Mouse (Mus musculus): ENCODE results near the gene Oas1g.

DNA sequence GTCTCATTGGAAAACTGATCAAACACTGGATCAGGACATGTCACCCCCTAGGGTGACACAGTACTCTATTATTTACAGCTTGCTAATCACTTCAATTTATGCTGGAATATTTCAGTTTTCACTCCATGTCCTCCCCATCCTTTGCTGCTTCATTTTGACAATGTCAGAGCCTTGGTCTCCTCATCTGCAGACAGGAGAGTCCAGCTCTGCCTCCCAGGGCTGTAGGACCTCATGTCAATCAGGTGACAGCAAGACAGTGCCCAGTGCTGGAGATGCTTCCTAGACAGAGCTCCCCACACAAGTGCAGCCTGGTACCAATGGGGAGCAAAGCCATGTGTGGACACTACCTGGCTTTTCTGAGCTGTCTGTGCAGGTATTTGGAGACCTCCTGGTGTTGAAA is 11.3 kb upstream of the Oas1g start:
- TF ChIP-seq CTCF (IDR thresholded peaks at IDR 0.05; ENCODE audit: extremely low read depth, insufficient read depth, insufficient read length, insufficient replicate concordance) (no peak), POLR2A (IDR thresholded peaks at IDR 0.05; ENCODE audit: low read depth, low read length) (no peak)

All from spleen, adult 2 months (tissue).